Mouse (Mus musculus) spleen, postnatal 14 days (tissue): ENCODE data around the gene Lin28a.

Experiments
- DNase-seq, 2 experiments: peaks; one replicate each; pipeline ENCODE4 v3.0.0; 2021 to 2022; ENCODE audit warnings: low spot score in 2 of 2

Lin28a gene

DNA sequence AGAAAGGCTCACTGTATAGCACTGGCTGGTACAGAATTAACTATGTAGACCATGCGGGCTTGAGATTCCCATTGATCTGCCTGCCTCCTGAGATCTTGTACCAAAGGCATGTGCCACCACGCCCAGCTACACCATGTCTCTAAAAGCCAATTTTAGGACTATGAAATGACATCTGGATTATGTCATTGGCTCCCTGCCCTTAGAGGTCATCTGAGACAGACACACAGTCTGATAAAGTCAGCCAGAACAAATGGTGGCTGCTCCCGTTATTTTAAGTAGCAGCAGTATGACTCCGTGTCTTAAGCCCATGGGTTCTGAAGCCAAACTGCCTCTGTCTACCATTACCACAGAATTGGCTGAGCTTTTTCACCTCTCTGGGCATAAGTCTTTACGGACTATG, 38.1 kb downstream of the Lin28a start:
- no peak for DNase-seq

GRCm38 (mm10) chr4:133978021-133978711, 40.5 kb downstream of the Lin28a start:
- DNase-seq = no peak

GRCm38 (mm10) chr4:133971741-133972140, 46.9 kb downstream of the Lin28a start:
- no peak for DNase-seq

GRCm38 (mm10) chr4:133970876-133971275, 47.8 kb downstream of the Lin28a start:
- no peak for DNase-seq

- DNase-seq = no peak
These were observed 48.4 kb downstream of the Lin28a start for GRCm38 (mm10) chr4:133970196-133970595.

DNA sequence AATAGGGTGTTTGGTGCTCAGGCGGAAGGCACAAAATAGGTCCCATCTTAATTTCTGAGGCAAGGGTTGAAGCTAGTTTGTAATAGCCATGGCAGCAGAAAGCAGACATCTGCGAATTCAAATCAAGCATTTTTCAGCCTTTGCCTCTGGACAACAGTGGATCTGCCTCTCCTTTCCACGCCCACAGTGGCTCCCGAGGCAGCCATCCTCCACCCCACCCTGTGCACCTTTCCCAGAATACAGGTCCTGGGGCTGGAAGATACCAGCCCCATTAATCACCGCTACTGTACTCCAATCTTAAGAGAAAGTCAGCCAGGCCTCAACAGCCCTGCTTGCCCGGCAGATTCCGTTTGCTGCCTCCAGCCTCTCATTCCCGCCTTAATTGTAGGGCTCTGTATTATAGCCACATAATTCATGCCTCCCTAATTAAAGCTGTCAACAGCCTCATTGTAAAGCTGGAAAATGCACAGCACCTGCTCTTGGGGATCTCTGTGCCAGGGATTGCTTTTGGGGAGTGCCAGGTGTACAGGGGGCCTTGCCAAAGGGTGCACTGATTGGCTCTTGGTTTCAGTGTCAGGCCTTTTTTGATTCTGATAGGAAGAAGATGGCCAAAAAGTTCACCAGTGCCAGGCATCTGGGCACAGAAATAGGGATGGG, 49.4 kb downstream of the Lin28a start:
- no peak for DNase-seq

GRCm38 (mm10) chr4:133968150-133968921, 50.3 kb downstream of the Lin28a start, which contains the start of gene Hmgn2:
Hmgn2 (minus strand) TSS chr4:133968650.
- DNase-seq = peak; percentile 26 to 47

- peak; percentile 74 to 84 for DNase-seq
These were observed 50.8 kb downstream of the Lin28a start for GRCm38 (mm10) chr4:133967866-133968149.

GRCm38 (mm10) chr4:133967138-133967865, 51.3 kb downstream of the Lin28a start:
- DNase-seq = peak; percentile 98 to 99

- no peak for DNase-seq
These were observed 52.2 kb downstream of the Lin28a start for GRCm38 (mm10) chr4:133966271-133966940.

GRCm38 (mm10) chr4:133962566-133962965, 56.1 kb downstream of the Lin28a start:
- no peak for DNase-seq

DNA sequence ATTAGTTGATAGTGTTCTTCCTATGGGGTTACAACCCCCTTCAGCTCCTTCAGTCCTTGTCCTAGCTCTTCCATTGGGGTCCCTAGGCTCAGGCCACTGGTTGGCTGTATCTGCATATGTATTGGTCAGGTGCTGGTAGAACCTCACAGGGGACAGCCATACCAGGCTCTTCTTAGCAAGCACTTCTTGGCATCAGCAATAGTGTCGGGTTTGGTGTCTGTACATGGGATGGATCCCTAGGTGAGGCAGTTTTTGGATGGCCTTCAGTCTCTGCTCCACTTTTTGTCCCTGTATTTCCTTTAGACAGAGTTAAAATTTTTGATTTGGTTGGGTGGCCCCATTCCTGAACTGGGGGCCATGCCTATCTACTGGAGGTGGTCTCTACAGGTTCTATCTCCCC, 59.8 kb downstream of the Lin28a start:
- DNase-seq = no peak

- DNase-seq = no peak
These were observed 62.3 kb downstream of the Lin28a start for GRCm38 (mm10) chr4:133956358-133956757.
